9 mouse cellular contexts compared by ENCODE assay signal in genomic region chr1:136136547-136136946, GRCm38 (mm10). TPM values are rescaled to one million over a fixed set of nuclear protein-coding genes. Genes with fewer than 3 reads are reported as not detected.
DNase-seq lines count a peak whose midpoint lies in the region; ATAC-seq and TF ChIP-seq lines count a peak whose summit lies in the region.
"Had no signal": no experiment of that assay in that cellular context is flagged by ENCODE, and none has a peak within 500 bp of the region (broad histone marks: within the 10 kb centered on the region; RNA-seq: fewer than 3 reads in every experiment).

No protein-coding gene starts in this region.

- WGBS in heart, embryonic 15.5 days = 51% methylated on average over 4 of the region's 4 CpGs

- H3K36me3 ChIP-seq in CH12.LX (replicated peaks in 1 of 2; ENCODE audit: control insufficient read depth in 1 of 2, insufficient read depth in 1 of 2, low read length in 1 of 2) = peaks cover 0 to 6% of the 10 kb centered on the region in 2 experiments
- no peaks in the 10 kb centered on the region for H3K36me3 ChIP-seq in heart, embryonic 15.5 days
- H3K36me3 ChIP-seq: midbrain, embryonic 12.5 days had no signal

- intact Hi-C loops in gastrocnemius, postnatal 36 days (cut with DNase I) = no loop called here

- peak; percentile 24; the same call in 1 of the 2 replicates for TF ChIP-seq POLR2A in CH12.LX (IDR thresholded peaks at IDR 0.05; ENCODE audit: low read depth, low read length)

- dilution Hi-C loops in CH12.LX (cut with MboI; ENCODE audit: extremely low pct_ligation_motif_present, extremely low pct_unique_long_range_greater_than_20kb, low sequenced_read_pairs) = no loop called here

- ATAC-seq in heart, embryonic 15.5 days (replicated peaks; ENCODE audit: insufficient number of reproducible peaks, insufficient read depth, low FRiP score, low read depth) = no peak

- peak; percentile 29 to 58 for DNase-seq in adrenal gland, adult (ENCODE audit: inconsistent age in 2 of 2, low spot score in 1 of 2)
- no peak for DNase-seq in adrenal gland, postnatal 36 days
- peak; percentile 81 for DNase-seq in CH12.LX (ENCODE audit: extremely low read depth)
- peak; percentile 66 for DNase-seq in lung, postnatal 10 days
- no peak for DNase-seq in right cerebral cortex, adult 2 months (ENCODE audit: low spot score in 2 of 2)
- no peak for DNase-seq in adrenal gland, postnatal 14 days
- no peak for DNase-seq in gastrocnemius, postnatal 36 days

- no peak; the same call in 1 of the 2 replicates for TF ChIP-seq RAD21 in CH12.LX (IDR thresholded peaks at IDR 0.05; ENCODE audit: low read depth, low read length)

- peak overlapping the region; percentile 25 to 46 (median 31) for H3K4me3 ChIP-seq in CH12.LX (replicated peaks in 1 of 3; ENCODE audit: low read depth in 2 of 3, low read length in 2 of 3, poor library complexity in 1 of 3)
- no peak overlapping the region for H3K4me3 ChIP-seq in heart, embryonic 15.5 days
- H3K4me3 ChIP-seq: midbrain, embryonic 12.5 days had no signal

- H3K27ac ChIP-seq in CH12.LX (ENCODE audit: insufficient read depth, low read depth) = peak overlapping the region; percentile 99
- peak overlapping the region; percentile 64; the same call in 1 of the 2 replicates for H3K27ac ChIP-seq in heart, embryonic 15.5 days

- peaks cover 48 to 90% of the 10 kb centered on the region in 2 experiments for H3K4me1 ChIP-seq in CH12.LX (ENCODE audit: control insufficient read depth in 1 of 2, insufficient read depth in 2 of 2)
- H3K4me1 ChIP-seq in heart, embryonic 15.5 days (replicated peaks) = peaks cover 79% of the 10 kb centered on the region

- peak overlapping the region; percentile 52 for H3K4me2 ChIP-seq in CH12.LX (ENCODE audit: insufficient read depth, low read depth, poor library complexity, severe bottlenecking)
- H3K4me2 ChIP-seq in heart, embryonic 15.5 days = no peak overlapping the region

- no peaks in the 10 kb centered on the region for H3K9me3 ChIP-seq in CH12.LX (replicated peaks; ENCODE audit: low read length)
- no peaks in the 10 kb centered on the region for H3K9me3 ChIP-seq in heart, embryonic 15.5 days (replicated peaks)
- H3K9me3 ChIP-seq: midbrain, embryonic 12.5 days had no signal

- peak; percentile 76 for TF ChIP-seq EP300 in CH12.LX (IDR thresholded peaks at IDR 0.05; ENCODE audit: low read length)

- in situ Hi-C loops in CH12.LX (cut with MboI; ENCODE audit: low pct_ligation_motif_present, low pct_unique_long_range_greater_than_20kb, low sequenced_read_pairs) = loop anchor here (10.0 kb wide), 1 partner anchor 372 kb away; the partner anchor contains the start of gene Phlda3

- H3K79me2 ChIP-seq in CH12.LX (replicated peaks; ENCODE audit: control insufficient read depth, extremely low read depth, insufficient read depth, poor library complexity, severe bottlenecking) = peaks cover 38% of the 10 kb centered on the region

- H3K27me3 ChIP-seq in CH12.LX (replicated peaks) = no peaks in the 10 kb centered on the region
- peaks cover 4% of the 10 kb centered on the region; the same call in 1 of the 2 replicates for H3K27me3 ChIP-seq in heart, embryonic 15.5 days

- peak overlapping the region; percentile 53 for H3K9ac ChIP-seq in CH12.LX (ENCODE audit: insufficient read depth, low read depth)
- H3K9ac ChIP-seq in heart, embryonic 15.5 days = no peak overlapping the region
- H3K9ac ChIP-seq: midbrain, embryonic 12.5 days had no signal

- TF ChIP-seq CTCF in CH12.LX (conservative IDR thresholded peaks at IDR 0.05 in 1 of 2, IDR thresholded peaks at IDR 0.05 in 1 of 2; ENCODE audit: low read depth in 2 of 2, low read length in 2 of 2) = no peak

TF ChIP-seq in CH12.LX, 34 proteins besides CTCF, POLR2A, EP300 and RAD21:
- TF ChIP-seq ZC3H11A (IDR thresholded peaks at IDR 0.05; ENCODE audit: low read depth, low read length) (no peak), USF1 (IDR thresholded peaks at IDR 0.05; ENCODE audit: low read depth, low read length) (no peak), TBP (conservative IDR thresholded peaks at IDR 0.05; ENCODE audit: low read depth, low read length) (no peak), ETS1 (conservative IDR thresholded peaks at IDR 0.05; ENCODE audit: low read depth, low read length) (peak; percentile 96), KAT2A (IDR thresholded peaks at IDR 0.05; ENCODE audit: insufficient replicate concordance, low read length) (peak; percentile 69; the same call in 1 of the 2 replicates), CHD2 (IDR thresholded peaks at IDR 0.05; ENCODE audit: low read length) (peak; percentile 85), PAX5 (IDR thresholded peaks at IDR 0.05; ENCODE audit: low read length) (no peak), NELFE (IDR thresholded peaks at IDR 0.05; ENCODE audit: low read depth, low read length) (peak; percentile 10; the same call in 1 of the 2 replicates), MAX (IDR thresholded peaks at IDR 0.05; ENCODE audit: low read length) (no peak; the same call in 1 of the 2 replicates), MAFK (IDR thresholded peaks at IDR 0.05; ENCODE audit: insufficient replicate concordance, low read length) (0 out of 2 replicates have a peak, but pooled peaks have one; percentile 42), MEF2A (IDR thresholded peaks at IDR 0.05; ENCODE audit: borderline replicate concordance, low read depth, low read length) (peak; percentile 67), GABPA (IDR thresholded peaks at IDR 0.05; ENCODE audit: insufficient replicate concordance, low read depth, low read length) (no peak), HCFC1 (IDR thresholded peaks at IDR 0.05; ENCODE audit: low read depth, low read length) (no peak; the same call in 1 of the 2 replicates), IRF4 (IDR thresholded peaks at IDR 0.05; ENCODE audit: low read depth, low read length) (no peak), TCF12 (IDR thresholded peaks at IDR 0.05; ENCODE audit: low read depth, low read length) (peak; percentile 82), ZMIZ1 (IDR thresholded peaks at IDR 0.05; ENCODE audit: low read depth, low read length) (no peak), ZKSCAN1 (IDR thresholded peaks at IDR 0.05; ENCODE audit: borderline replicate concordance, low read depth, low read length) (no peak), E2F4 (IDR thresholded peaks at IDR 0.05; ENCODE audit: insufficient replicate concordance, low read depth, low read length) (no peak), SMC3 (IDR thresholded peaks at IDR 0.05; ENCODE audit: low read depth, low read length) (peak; percentile 21; the same call in 1 of the 2 replicates), USF2 (conservative IDR thresholded peaks at IDR 0.05; ENCODE audit: low read depth, low read length) (no peak), NRF1 (IDR thresholded peaks at IDR 0.05; ENCODE audit: low read depth, low read length) (0 out of 2 replicates have a peak, but pooled peaks have one; percentile 12), POLR2AphosphoS2 (IDR thresholded peaks at IDR 0.05; ENCODE audit: low read depth, low read length) (no peak), ELF1 (IDR thresholded peaks at IDR 0.05; ENCODE audit: low read depth, low read length) (peak; percentile 49; the same call in 1 of the 2 replicates), SIN3A (IDR thresholded peaks at IDR 0.05; ENCODE audit: low read length) (peak; percentile 77), JUN (IDR thresholded peaks at IDR 0.05; ENCODE audit: insufficient read depth, low read depth, low read length) (no peak), RCOR1 (conservative IDR thresholded peaks at IDR 0.05; ENCODE audit: low read depth, low read length) (peak; percentile 36; the same call in 1 of the 2 replicates), MYC (IDR thresholded peaks at IDR 0.05; ENCODE audit: low read depth, low read length) (peak; percentile 74; the same call in 1 of the 2 replicates), CHD1 (IDR thresholded peaks at IDR 0.05; ENCODE audit: low read depth, low read length) (no peak), MAZ (IDR thresholded peaks at IDR 0.05; ENCODE audit: low read depth, low read length) (0 out of 2 replicates have a peak, but pooled peaks have one; percentile 65), JUND (conservative IDR thresholded peaks at IDR 0.05; ENCODE audit: low read depth, low read length) (no peak), MXI1 (IDR thresholded peaks at IDR 0.05; ENCODE audit: low read depth, low read length) (no peak; the same call in 1 of the 2 replicates), ZNF384 (IDR thresholded peaks at IDR 0.05; ENCODE audit: low read depth, low read length) (no peak), BHLHE40 (IDR thresholded peaks at IDR 0.05; ENCODE audit: low read depth, low read length) (peak; percentile 92), UBTF (IDR thresholded peaks at IDR 0.05; ENCODE audit: low read depth, low read length) (no peak; the same call in 1 of the 2 replicates)

RNA-seq across cellular contexts. Expression of gene Kif21b, which starts 5.4 kb away (rescaled TPM):
- total RNA-seq in adrenal gland, postnatal 36 days (2021) = 1 to 10 TPM; 2.4 TPM
- total RNA-seq in CH12.LX (2012; rRNA removed) (21.1 and 26.2 TPM in 2 replicates), CH12.LX (2014; rRNA removed) (6.0 and 7.3 TPM in 2 replicates)
- 22.6 and 32.4 TPM in 2 replicates for polyA plus RNA-seq in CH12.LX (2012; ENCODE audit: insufficient read length, low read depth)
- polyA plus RNA-seq in heart, embryonic 15.5 days (2015; fragmentation: Nextera tagmentation; extraction: Ambion mirVana) = 0.87 and 2.3 TPM in 2 replicates
- 2.7 and 12.5 TPM in 2 replicates for total RNA-seq in adrenal gland, postnatal 14 days (2021)
- 1 to 10 TPM in 1 of 2 experiments, under 1 TPM in 1; 0.62 to 1.1 TPM for total RNA-seq in gastrocnemius, postnatal 36 days (2021)

Comparison
In these comparisons a context has a peak if more than half of its experiments do, and no peak if none do; other contexts are left out.
1. DNase-seq: peak in adrenal gland, adult (2 of 2), CH12.LX (single experiment) and lung, postnatal 10 days (single experiment); none in adrenal gland, postnatal 36 days (0 of 2), right cerebral cortex, adult 2 months (0 of 2), adrenal gland, postnatal 14 days (single experiment) and gastrocnemius, postnatal 36 days (0 of 2).